Mouse (Mus musculus): ENCODE results near the gene Psmd8.

Psmd8 gene

GRCm38 (mm10) chr7:29134693-29135386 is 45.7 kb downstream of the Psmd8 start, which contains the start of gene Rasgrp4:
TSS of gene Rasgrp4 (plus strand) at chr7:29134851.
- peak; percentile 41 for DNase-seq (ENCODE audit: low read depth, low spot score)

GRCm38 (mm10) chr7:29134230-29134629 is 46.3 kb downstream of the Psmd8 start:
- DNase-seq (ENCODE audit: low read depth, low spot score) = no peak

- DNase-seq (ENCODE audit: low read depth, low spot score) = peak; percentile 57
Observed at GRCm38 (mm10) chr7:29128725-29129124, 51.8 kb downstream of the Psmd8 start.

DNA sequence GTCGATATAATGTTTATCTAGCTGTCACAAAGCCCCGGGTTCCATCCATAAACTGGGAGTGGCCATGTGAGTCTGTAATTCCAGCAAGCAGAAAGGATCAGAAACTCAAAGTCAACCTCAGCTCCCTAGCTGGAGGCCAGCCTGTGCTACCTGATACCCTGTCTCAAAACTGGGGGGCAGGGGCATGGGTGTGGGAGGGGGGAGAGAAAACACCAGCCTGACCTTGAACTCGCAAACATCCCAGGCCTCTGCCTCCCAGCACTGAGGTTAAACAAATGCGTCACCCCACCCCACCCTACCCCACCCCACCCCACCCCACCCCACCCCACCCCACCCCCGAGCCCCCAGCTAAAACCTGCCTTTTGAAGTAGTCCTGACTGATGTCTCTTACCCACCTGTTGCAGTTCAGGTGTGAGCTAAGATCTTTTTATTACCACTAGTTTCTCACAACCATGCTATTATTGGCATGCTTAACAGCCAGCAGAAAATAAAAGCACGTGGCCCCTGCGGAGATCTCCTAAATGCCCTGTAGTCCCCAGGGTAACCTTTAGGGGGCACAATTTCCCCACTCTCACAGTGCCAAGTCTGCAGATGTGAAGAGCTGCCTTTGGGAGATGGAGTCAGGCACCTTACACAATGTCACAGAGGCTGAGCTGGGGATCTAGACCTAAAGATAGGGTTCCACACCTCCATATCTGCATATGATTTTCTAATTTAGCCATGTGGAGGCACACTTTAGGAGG is 54.2 kb downstream of the Psmd8 start:
- peak; percentile 86 for DNase-seq (ENCODE audit: low read depth, low spot score)

DNA sequence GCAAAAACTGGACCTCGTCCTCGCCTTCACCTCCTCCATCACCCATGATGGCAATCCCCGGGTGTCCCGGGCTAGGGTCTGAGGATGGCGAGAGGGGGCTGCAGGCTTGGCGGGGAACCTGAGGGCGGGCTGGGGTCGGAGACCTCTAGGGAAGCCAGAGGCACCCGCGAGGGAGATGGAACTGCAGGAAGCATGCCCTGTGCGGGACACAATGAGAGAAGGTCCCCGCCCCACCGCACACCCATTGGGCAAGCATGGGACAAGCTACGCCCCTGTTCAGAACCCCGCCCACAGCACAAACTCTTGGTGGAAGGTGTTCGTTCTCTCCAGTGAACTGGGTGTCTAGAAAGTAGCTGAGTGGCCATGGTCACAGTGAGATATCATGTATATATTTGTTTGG is 55.5 kb downstream of the Psmd8 start, which contains the start of gene Ryr1:
Ryr1 (minus strand) TSS at position 210 of the 400 bp plus-strand sequence.
- peak; percentile 95 for DNase-seq (ENCODE audit: low read depth, low spot score)

All from ZHBTc4 (cell line).